Mouse (Mus musculus) cerebellum, postnatal 14 days (tissue): ENCODE measurements around the gene Hhipl2.
"Not testable (repeated sequence)": the region's sequence is repeated elsewhere in the genome, so short reads cannot be mapped to it uniquely, and the experiment has no call there.

Experiments
- DNase-seq, 2 experiments: peaks; one replicate each; pipeline ENCODE4 v3.0.0; 2021; ENCODE audit warnings: mixed read lengths in 2 of 2

Hhipl2 gene

GRCm38 (mm10) chr1:183417873-183418272 lies at the start of gene Hhipl2:
Hhipl2 (plus strand) TSS chr1:183418215.
- peak in 1 of 2 experiments; percentile 17 for DNase-seq

GRCm38 (mm10) chr1:183368601-183369400 lies 49.2 kb upstream of the Hhipl2 start:
- DNase-seq = peak; percentile 53 to 56

- DNase-seq = peak; percentile 99
Observed at GRCm38 (mm10) chr1:183369427-183370014, 48.5 kb upstream of the Hhipl2 start, which contains the start of gene Mia3. Mia3 (minus strand) TSS chr1:183369553.

GRCm38 (mm10) chr1:183374728-183375127 lies 43.3 kb upstream of the Hhipl2 start:
- no peak for DNase-seq

- DNase-seq = no peak
Observed at GRCm38 (mm10) chr1:183377045-183377444, 41.0 kb upstream of the Hhipl2 start.

- no peak for DNase-seq
Observed at GRCm38 (mm10) chr1:183378321-183378941, 39.6 kb upstream of the Hhipl2 start.

- DNase-seq = not testable (repeated sequence)
Observed at GRCm38 (mm10) chr1:183379376-183379775, 38.6 kb upstream of the Hhipl2 start.

DNA sequence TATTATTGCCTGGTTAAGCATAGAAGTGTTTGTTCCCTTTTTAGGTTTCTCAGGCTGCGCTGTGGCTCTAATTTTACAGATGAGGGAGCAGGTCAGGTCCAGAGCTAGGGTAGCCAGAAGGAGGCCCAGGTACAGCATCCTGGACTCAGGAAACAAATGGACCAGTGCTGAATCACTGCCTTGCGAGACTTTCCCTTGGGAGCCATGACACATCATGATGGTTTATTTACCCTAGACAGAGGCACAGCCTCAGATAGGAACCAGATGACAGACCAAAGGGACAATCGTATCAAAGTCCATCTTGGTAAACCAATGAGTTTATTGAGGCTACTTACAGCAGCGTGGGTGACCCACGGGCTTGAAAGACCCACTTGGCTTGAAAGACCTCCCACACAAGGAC lies 36.2 kb upstream of the Hhipl2 start:
- no peak for DNase-seq

- DNase-seq = no peak
Observed at GRCm38 (mm10) chr1:183382621-183383020, 35.4 kb upstream of the Hhipl2 start.

DNA sequence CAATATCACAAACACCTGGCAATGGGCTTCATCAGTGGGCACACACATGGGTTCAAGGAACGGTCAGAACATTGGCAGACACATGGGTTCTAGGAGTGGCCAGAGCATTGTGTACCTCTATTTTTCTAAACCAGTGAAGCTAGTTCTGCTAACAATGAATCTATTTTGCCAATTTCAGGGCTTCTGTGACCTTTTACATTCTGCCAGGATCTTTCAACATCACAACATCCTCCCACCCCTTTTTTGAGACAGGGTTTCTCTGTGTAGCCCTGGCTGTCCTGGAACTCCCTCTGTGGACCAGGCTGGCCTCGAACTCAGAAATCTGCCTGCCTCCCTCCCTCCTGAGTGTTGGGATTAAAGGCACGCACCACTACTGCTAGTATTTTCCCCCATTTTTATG lies 30.6 kb upstream of the Hhipl2 start:
- not testable (repeated sequence) for DNase-seq

DNA sequence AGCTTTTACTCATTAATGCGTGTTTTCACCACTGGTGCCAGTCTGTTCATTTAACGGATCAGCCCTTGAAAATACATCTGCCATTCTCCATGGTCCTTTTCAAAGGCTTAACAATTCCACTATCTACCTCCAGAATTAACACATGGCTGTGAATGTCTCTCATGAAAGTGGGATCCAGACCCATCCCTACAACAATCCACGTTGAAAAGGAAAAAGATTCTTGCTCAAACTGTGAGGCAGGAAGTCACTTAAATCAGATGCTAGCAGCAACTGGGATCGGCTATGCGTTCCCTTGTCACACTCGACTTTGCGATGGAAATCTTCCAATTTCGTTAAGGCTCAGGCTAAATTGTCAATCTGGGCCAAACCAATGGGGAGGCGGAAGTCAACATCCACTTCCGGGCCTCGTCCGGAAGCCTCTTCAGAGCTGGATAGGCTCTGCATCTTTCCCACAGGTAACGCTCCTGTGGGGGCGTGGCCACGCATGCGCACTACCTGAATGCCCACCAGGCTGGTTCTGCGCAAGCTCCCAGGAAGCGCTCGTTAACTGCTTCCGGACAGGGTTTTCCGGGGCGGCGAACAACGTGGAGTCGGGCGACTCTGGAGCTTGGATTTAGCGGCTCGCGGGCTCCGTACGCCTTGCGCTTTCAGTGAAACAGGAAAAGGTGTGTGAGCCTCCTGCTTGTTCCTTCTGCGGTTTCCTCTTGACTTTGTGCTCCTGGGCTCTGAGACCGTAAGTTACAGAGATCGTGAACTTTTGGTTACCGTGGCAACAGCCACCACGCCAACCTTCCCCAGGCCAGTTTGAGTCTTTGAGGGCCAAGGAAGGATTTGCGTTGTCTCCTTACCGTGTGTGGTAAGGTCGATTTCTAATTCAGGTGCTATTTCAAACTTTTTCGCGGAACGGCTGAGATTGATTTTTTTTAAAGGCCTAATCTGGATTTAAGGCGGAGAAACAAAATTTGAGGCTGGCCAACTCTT lies 29.3 kb upstream of the Hhipl2 start, which contains the start of gene Taf1a:
TSS of gene Taf1a (plus strand) at position 556 of the 981 bp plus-strand sequence.
- peak; percentile 95 to 96 for DNase-seq

- DNase-seq = no peak
Observed at GRCm38 (mm10) chr1:183403396-183403795, 14.6 kb upstream of the Hhipl2 start.

GRCm38 (mm10) chr1:183414081-183414727 lies 3.8 kb upstream of the Hhipl2 start:
- no peak for DNase-seq

DNA sequence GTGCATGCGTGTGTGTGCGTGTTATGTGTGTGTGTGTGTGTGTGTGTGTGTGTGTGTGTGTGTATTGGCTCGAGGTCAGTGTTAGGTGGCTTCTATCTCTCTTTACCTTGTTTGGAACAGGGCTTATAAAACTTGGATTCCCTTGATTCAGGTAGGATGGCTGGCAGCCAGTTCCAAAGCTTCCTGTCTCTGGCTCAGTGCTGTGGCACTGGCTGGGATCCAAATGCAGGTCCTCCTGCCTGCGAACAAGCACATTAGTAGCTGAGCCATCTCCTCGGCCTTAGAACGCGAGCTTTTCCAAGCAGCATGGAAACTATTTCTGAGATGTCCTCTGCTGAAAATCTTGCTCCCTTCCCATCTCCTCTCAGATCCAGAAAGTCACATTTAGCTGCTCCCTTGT lies 1.7 kb downstream of the Hhipl2 start:
- peak; percentile 59 to 61 for DNase-seq

DNA sequence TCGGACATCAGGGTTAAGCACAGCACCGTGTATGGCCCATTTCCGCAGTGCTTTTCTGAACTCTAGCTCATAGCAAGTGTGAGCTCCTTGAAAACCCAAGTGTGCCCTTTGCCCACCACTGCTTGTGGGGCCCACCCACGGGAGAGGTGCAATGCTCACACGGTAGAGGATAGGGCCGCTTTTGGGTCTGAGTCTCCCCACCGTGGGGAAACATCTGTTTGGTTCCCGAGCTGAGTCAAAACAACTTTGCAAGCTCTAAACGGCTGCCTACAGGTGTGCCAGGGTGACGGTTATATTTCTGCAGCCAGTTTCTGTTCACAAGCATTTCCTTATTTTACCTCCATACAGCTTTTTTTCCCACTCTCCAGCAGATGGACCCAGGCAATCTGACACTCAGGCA lies 2.3 kb downstream of the Hhipl2 start:
- no peak for DNase-seq

- no peak for DNase-seq
Observed at GRCm38 (mm10) chr1:183424100-183424499, 6.1 kb downstream of the Hhipl2 start.

DNA sequence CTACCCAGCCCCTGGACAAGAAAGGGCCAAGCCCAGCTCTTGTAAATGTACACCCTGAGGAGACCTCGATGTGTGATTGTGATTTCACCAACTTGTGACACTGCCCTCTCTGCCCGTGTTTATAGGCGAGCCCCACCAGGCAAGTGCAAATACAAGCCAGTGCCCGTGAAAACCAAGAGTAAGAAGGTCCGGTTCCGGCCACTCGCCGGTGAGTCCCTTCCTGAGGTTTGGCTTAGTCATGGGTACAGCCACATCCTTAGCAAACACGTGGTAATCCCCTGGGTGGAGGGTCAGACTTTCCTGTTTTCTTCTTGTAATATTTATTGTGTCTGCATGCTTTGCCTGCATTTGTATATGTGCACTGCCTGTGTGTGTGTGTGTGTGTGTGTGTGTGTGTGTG lies 16.9 kb downstream of the Hhipl2 start:
- DNase-seq = no peak

DNA sequence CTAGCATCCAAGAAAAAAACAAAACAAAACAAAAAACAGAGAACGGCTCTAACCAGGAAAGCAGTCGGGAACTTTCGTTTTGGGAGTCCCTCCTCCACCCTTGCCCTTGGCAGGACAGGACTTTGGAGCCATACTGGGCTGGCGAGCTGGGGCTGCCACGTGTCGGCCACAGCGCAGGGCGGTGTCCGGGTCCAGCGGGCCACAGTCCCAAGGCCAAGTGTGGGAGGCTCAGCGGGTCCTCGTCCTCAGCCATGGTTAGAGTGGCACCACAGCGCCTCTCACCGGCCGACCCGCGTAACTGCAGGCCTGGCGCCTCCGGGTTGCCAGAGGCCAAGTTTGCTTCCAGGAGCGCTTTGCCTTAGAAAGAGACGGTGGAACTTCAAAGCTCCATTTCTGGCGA lies 21.0 kb downstream of the Hhipl2 start:
- DNase-seq = peak; percentile 83 to 87

- peak; percentile 90 for DNase-seq
Observed at GRCm38 (mm10) chr1:183442015-183442774, 24.2 kb downstream of the Hhipl2 start.

GRCm38 (mm10) chr1:183453066-183453465 lies 35.1 kb downstream of the Hhipl2 start:
- DNase-seq = peak; percentile 24 to 47
